Mouse (Mus musculus) left cerebral cortex, postnatal 36 days (tissue): Measurements from ENCODE around the gene Pam. TPM values are rescaled to one million over a fixed set of nuclear protein-coding genes. Genes with fewer than 3 reads are reported as not detected.

Source experiments
- DNase-seq, 2 experiments: peaks; one replicate each; pipeline ENCODE4 v3.0.0; 2021 to 2022; ENCODE audit warnings: low spot score in 2 of 2, mixed read lengths in 1 of 2
- intact Hi-C: fragments of 180-260 bp; cut with DNase I; formaldehyde crosslinking; loops from one replicate; pipeline ENCODE4 v1.15.1; 2025
- total RNA-seq, 2 experiments: library from RNA; stranded (reverse); gene quantifications; 2 replicates each; pipeline ENCODE4 v1.2.3; 2021

Pam gene
- total RNA-seq, 2 experiments from 2014 or later, result 242 to 256 TPM

DNA sequence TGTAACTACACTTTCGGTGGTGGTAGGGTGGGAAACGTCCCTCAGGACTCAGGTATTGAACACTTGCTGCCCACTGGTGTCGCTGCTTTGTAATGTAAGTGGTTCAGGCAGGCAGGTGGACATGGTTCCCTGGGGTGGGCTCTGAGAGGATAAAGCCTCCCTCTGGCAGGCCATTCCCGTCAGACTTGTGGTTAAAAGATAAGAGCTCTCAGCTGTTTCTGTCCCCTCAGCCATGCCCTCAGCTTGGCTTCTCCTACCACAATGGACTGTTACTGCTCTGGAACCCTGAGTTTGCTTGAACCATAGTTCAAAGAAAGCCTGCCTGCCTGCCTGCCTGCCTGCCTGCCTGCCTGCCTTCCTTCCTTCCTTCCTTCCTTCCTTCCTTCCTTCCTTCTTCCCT lies 341.1 kb downstream of the Pam start:
- DNase-seq, result no peak
- intact Hi-C loops, result no loop called here

DNA sequence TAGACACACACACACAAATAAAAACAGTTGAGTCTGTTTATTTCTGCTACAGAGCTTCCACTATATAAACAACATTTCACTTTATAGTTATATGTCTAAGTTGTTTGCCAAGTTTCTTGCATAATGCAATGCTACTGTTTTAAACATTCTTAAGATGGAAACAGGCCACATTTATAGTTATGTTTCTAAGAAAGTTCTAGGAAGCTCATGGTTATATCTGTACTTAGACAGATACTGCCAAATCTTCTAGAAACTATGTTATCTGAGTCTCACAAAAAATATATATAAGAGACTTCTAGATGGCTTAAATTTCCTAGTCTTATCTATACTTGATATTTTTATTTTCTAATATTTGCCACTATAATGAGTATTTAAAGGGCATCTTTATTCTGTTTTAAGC lies 342.2 kb downstream of the Pam start:
- intact Hi-C loops, result no loop called here
- no peak for DNase-seq

DNA sequence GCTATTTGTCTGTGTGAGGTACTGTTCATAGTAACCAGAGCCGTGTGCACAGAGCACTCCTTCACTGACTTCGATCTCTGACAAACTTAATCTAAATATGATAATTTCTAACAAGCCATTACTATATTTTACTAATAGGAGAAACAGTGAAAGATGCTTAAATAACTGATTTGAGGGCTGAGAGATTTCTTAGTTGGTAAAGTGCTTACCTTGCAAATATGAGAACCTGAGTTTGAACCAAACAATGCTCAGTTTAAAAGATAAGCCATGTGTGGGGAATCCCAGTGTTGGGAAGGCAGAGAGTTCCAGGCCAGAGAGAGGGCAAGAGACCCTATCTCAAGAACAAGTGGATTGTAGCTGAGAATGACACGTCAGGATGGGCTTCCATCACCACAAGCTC lies 347.3 kb downstream of the Pam start:
- no peak for DNase-seq
- intact Hi-C loops, result no loop called here

DNA sequence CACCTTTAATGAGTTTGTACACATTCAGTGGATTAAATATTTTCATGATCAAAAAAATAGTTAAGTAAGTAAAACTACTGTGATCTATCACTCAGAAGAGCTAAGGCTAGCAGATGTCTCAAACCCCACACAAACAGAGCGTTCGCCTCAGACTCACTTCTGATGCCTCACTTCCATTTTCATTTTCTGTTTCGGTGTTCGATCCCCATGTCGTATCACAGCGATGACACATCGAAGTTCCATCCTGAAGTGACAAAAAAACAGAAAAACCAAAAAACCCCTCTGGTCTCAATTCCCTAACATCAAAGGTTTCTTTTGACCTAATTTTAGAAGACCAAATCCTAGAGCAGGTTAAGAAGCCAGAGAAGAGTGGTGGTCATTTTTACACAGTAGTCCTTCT lies 349.2 kb downstream of the Pam start:
- DNase-seq, result no peak
- intact Hi-C loops, result no loop called here

DNA sequence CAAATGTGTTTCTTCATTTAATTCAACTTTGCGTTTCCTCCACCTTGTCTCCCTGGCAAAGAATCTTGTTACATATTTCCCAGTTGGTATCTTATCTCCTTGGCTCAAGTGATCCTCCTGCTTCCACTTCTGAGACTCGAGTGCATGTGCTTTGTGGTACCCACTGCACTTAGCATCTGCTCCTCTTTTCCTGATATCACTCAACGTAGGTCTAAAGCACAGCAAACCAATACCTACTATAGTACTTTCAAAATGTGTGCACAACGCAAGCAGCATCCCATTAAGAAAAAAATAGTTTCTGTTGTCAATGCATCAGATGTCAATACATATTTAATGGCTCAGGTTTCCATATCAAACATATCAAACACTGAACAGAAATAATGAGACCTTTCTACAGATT lies 349.7 kb downstream of the Pam start:
- intact Hi-C loops, result no loop called here
- DNase-seq, result no peak
